Mouse (Mus musculus) megakaryocyte, embryonic 14.5 days (primary cell): ENCODE data around the gene Htr3a. TPM values are rescaled to one million over a fixed set of nuclear protein-coding genes. Genes with fewer than 3 reads are reported as not detected.

Experiments used
- H3K27me3 ChIP-seq: replicated peaks from 2 replicates; pipeline ENCODE3; 2012; ENCODE audit warnings: inconsistent platforms
- H3K36me3 ChIP-seq: replicated peaks from 2 replicates; pipeline ENCODE3; 2012; ENCODE audit warnings: low read length, inconsistent platforms, mixed read lengths
- H3K4me1 ChIP-seq: 2 replicates; pipeline ENCODE4 v1.6.1; 2012; ENCODE audit warnings: inconsistent platforms
- H3K4me3 ChIP-seq: replicated peaks from 2 replicates; pipeline ENCODE3; 2012; ENCODE audit warnings: moderate library complexity, mild to moderate bottlenecking, inconsistent platforms
- H3K9me3 ChIP-seq: 2 replicates; pipeline ENCODE4 v1.6.1; 2012; ENCODE audit warnings: inconsistent platforms
- FLI1 ChIP-seq: IDR thresholded peaks from 2 replicates; pipeline ENCODE4 v1.6.1; 2012; ENCODE audit warnings: low read length, inconsistent platforms, mixed read lengths
- GATA1 ChIP-seq: IDR thresholded peaks from 3 replicates; pipeline ENCODE4 v1.6.1; 2012; ENCODE audit warnings: mixed read lengths, low read length, inconsistent platforms, borderline replicate concordance
- polyA plus RNA-seq: library from polyadenylated mRNA; stranded (reverse); fragments of >175 nt; gene quantifications from 2 replicates; pipeline ENCODE4 v1.2.3, GENCODE M21; 2012; ENCODE audit warnings: low replicate concordance; ENCODE audit not compliant: insufficient read depth

Gene Htr3a
- polyA plus RNA-seq, result not detected in 2 replicates

DNA sequence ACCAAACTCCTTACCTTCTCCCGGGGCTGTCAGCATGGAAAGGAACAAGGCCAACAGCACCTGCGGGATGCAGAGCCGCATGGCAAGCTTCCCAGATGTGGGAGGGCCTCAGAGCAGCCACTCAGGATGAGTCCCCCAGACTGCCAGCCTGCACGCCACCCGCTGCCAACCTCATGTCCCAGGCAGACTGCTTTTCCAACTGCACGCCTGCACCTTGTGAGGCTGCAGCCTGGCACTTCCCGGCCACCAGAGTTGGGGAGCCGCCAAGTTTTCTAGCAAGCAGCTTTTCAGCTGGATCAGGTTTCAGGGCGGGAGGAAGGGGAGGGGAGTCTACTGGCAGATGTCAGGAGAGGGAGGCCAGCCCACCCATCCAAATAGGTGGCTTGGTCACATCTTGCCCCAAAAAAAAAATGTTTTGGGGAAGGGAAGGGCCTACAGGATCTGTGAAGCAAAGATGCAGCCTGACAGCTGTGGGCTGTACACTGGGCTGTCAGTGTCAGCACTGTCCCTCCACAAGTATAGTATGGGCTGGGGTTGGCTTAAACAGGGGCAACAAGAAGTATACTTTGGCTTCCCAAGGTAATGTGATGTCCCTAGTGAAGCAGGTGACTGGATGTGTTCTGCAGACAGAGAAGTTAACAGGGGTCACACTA, at the start of gene Htr3a:
TSS of gene Htr3a (minus strand) at position 215 of the 653 bp plus-strand sequence.
- Histone ChIP-seq H3K9me3 (0 out of 2 replicates have a peak, but pooled peaks cover 5% of the 10 kb centered on the region), H3K4me1 (no peaks in the 10 kb centered on the region; the same call in 1 of the 2 replicates), H3K36me3 (no peaks in the 10 kb centered on the region), H3K4me3 (no peak within 1 kb of the TSS), H3K27me3 (peaks cover 34% of the 10 kb centered on the region)
- TF ChIP-seq GATA1, result no peak
- TF ChIP-seq FLI1, result no peak

DNA sequence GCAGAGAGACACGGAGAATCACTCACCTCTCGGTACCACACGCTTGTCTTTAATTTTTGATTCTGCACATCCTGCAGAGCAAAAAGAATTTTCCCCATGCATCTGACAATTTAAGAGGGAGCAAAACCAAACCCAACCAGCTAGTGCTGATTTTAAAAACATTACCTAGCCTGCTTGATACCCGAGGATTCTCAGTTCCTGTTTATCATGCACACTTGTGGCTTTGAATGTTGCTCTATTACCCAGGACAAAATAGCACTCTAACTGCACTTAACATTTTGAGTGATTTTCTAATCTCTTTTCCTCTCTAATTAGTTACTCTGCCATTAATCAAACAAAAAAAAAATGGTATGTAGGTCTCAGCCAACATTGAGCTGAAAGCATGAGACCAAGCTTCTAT, 36.7 kb upstream of the Htr3a start:
- Histone ChIP-seq H3K27me3 (peaks cover 7% of the 10 kb centered on the region), H3K4me3 (no peak overlapping the region), H3K36me3 (no peaks in the 10 kb centered on the region), H3K9me3 (no peaks in the 10 kb centered on the region), H3K4me1 (no peaks in the 10 kb centered on the region)
- TF ChIP-seq FLI1, result no peak
- TF ChIP-seq GATA1, result no peak

GRCm38 (mm10) chr9:48942349-48942748, 31.4 kb upstream of the Htr3a start:
- no peak for TF ChIP-seq FLI1
- no peak for TF ChIP-seq GATA1
- H3K27me3 ChIP-seq, result peaks cover 12% of the 10 kb centered on the region
- H3K4me1 ChIP-seq, result no peaks in the 10 kb centered on the region
- no peaks in the 10 kb centered on the region for H3K9me3 ChIP-seq
- no peaks in the 10 kb centered on the region for H3K36me3 ChIP-seq
- no peak overlapping the region for H3K4me3 ChIP-seq

DNA sequence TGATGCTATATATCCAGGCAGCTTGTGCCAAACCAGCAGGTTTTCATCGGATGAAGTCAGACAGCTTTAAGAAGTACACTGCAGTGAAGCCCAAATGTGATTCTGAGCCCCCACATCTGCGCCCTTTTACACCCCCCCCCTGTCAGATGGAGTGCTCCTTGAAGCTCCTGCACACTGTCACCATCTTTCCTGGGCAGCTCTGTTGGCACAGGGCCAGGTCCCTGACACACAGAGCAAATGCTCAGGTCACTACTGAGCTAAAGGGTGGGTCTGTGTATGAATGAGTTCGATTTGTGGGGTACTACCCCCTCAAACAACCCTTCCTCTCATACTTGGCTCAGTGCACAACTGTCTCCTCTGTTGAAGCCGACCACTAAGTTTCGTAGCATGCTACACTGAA, 18.5 kb upstream of the Htr3a start:
- TF ChIP-seq FLI1 (no peak), GATA1 (no peak)
- no peak overlapping the region for H3K4me3 ChIP-seq
- no peaks in the 10 kb centered on the region for H3K36me3 ChIP-seq
- no peaks in the 10 kb centered on the region for H3K4me1 ChIP-seq
- H3K9me3 ChIP-seq, result no peaks in the 10 kb centered on the region
- H3K27me3 ChIP-seq, result peaks cover 36% of the 10 kb centered on the region

- no peaks in the 10 kb centered on the region for H3K4me1 ChIP-seq
- no peak overlapping the region for H3K4me3 ChIP-seq
- TF ChIP-seq GATA1 (no peak), FLI1 (no peak)
- no peaks in the 10 kb centered on the region for H3K9me3 ChIP-seq
- H3K27me3 ChIP-seq, result peaks cover 36% of the 10 kb centered on the region
- no peaks in the 10 kb centered on the region for H3K36me3 ChIP-seq
These were observed 17.9 kb upstream of the Htr3a start for GRCm38 (mm10) chr9:48928781-48929180.

- H3K9me3 ChIP-seq, result no peaks in the 10 kb centered on the region
- H3K27me3 ChIP-seq, result peaks cover 12% of the 10 kb centered on the region
- H3K4me1 ChIP-seq, result no peaks in the 10 kb centered on the region
- H3K36me3 ChIP-seq, result no peaks in the 10 kb centered on the region
- no peak overlapping the region for H3K4me3 ChIP-seq
- TF ChIP-seq FLI1 (no peak), GATA1 (no peak)
These were observed 5.3 kb upstream of the Htr3a start for GRCm38 (mm10) chr9:48916011-48916788.

DNA sequence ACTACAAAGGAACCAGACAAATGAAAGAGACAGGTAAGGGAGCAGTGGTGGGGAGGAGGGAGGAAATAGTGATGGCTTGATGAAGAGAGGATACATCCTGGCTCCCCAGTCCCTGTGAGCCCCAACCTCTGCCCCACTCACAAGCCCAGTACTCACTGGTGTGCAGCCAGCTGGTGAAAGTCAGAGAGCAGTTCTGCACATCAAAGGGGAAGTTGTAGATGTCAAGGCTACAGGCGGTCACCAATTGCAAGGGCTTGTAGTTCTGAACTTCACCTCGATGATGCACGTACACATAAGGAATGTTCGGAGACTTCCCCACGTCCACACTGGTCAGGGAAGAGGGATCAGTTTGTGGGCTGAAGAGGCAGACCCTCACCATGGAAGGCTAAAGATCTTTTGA, 6.5 kb downstream of the Htr3a start:
- Histone ChIP-seq H3K4me1 (no peaks in the 10 kb centered on the region; the same call in 1 of the 2 replicates), H3K4me3 (no peak overlapping the region), H3K36me3 (no peaks in the 10 kb centered on the region), H3K27me3 (peaks cover 16% of the 10 kb centered on the region), H3K9me3 (0 out of 2 replicates have a peak, but pooled peaks cover 4% of the 10 kb centered on the region)
- TF ChIP-seq FLI1, result no peak
- TF ChIP-seq GATA1, result no peak

GRCm38 (mm10) chr9:48903766-48904165, 7.1 kb downstream of the Htr3a start:
- Histone ChIP-seq H3K27me3 (peaks cover 11% of the 10 kb centered on the region), H3K4me1 (no peaks in the 10 kb centered on the region; the same call in 1 of the 2 replicates), H3K36me3 (no peaks in the 10 kb centered on the region), H3K9me3 (no peaks in the 10 kb centered on the region), H3K4me3 (no peak overlapping the region)
- TF ChIP-seq FLI1 (no peak), GATA1 (no peak)

GRCm38 (mm10) chr9:48898551-48898950, 12.3 kb downstream of the Htr3a start:
- no peak for TF ChIP-seq FLI1
- TF ChIP-seq GATA1, result no peak
- peaks cover 2% of the 10 kb centered on the region; the same call in 1 of the 2 replicates for H3K4me1 ChIP-seq

DNA sequence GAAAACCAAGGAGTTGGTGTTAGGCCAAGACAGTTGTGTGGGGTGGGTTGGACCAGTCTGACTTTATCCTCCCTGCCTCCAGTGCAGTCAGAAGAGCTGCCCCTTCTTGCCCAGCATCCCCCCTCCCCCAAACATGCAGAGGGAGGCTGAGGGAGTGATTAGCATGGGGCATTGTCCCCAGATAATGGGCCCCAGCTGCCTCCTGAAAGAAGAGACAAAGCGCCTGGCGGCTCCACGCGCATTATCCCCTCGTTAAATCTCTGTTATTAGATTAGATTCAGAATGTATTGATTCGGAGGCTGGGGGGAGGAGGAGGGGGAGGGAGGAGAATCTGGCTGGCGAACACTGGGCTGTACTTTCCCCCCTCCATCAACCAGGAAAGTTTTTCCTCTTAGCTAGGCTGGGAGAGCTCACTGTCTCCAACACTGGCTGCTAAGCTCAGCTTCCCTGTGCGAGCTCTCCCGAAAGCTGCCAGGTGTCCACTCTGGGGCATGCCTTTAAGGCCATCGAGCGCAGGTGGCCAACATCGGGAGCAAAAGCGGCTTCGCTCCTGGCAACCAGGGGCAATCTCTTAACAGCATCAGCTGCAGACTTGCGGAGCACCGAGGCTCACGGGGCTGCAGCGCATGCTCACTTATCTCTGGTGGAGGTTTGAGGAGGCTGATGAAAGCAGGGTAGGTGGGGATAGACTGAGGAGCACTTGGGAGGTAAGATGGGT, 14.9 kb downstream of the Htr3a start:
- no peak overlapping the region for H3K4me3 ChIP-seq
- no peaks in the 10 kb centered on the region for H3K36me3 ChIP-seq
- peaks cover 2% of the 10 kb centered on the region; the same call in 1 of the 2 replicates for H3K4me1 ChIP-seq
- no peaks in the 10 kb centered on the region for H3K9me3 ChIP-seq
- TF ChIP-seq FLI1, result no peak
- no peak for TF ChIP-seq GATA1
- H3K27me3 ChIP-seq, result peaks cover 43% of the 10 kb centered on the region

More at GRCm38 (mm10) chr9:48898551-48898950, 12.3 kb downstream of the Htr3a start:
- H3K4me3 ChIP-seq, result no peak overlapping the region
- H3K9me3 ChIP-seq, result no peaks in the 10 kb centered on the region
- H3K36me3 ChIP-seq, result no peaks in the 10 kb centered on the region
- peaks cover 30% of the 10 kb centered on the region for H3K27me3 ChIP-seq
